Mouse (Mus musculus) left cerebral cortex, postnatal 4 days (tissue): ENCODE results near the gene Ppara. TPM values are rescaled to one million over a fixed set of nuclear protein-coding genes. Genes with fewer than 3 reads are reported as not detected.
A peak's percentile ranks its signal among the peaks of the same experiment; 100 is the strongest.

Experiments used
- DNase-seq: peaks from one replicate; pipeline ENCODE4 v3.0.0-alpha.2; 2022
- intact Hi-C: fragments of 180-260 bp; cut with DNase I; formaldehyde crosslinking; loops from one replicate; pipeline ENCODE4 v1.15.1; 2025
- microRNA-seq: library from miRNA; unstranded; fragments of <30 nt; microRNA quantifications from one replicate; pipeline ENCODE4 v1.2.0, GENCODE M21; 2022
- total RNA-seq, 2 experiments: library from RNA; stranded (reverse); gene quantifications; 2 replicates each; pipeline ENCODE4 v1.2.3; 2021

Gene Ppara
- total RNA-seq, 2 experiments from 2014 or later, result 1.0 to 1.8 TPM

GRCm38 (mm10) chr15:85831954-85832590, 97.3 kb downstream of the Ppara start, which contains the start of gene Ttc38:
Ttc38 (plus strand) TSS chr15:85832306.
- intact Hi-C loops, result no loop called here
- DNase-seq, result peak; percentile 78

GRCm38 (mm10) chr15:85832599-85832998, 97.8 kb downstream of the Ppara start:
- intact Hi-C loops, result no loop called here
- DNase-seq, result no peak

- intact Hi-C loops, result no loop called here
- no peak for DNase-seq
These were observed 100.6 kb downstream of the Ppara start for GRCm38 (mm10) chr15:85835335-85835734.

- DNase-seq, result no peak
- intact Hi-C loops, result no loop called here
These were observed 102.1 kb downstream of the Ppara start for GRCm38 (mm10) chr15:85836887-85837286.

- DNase-seq, result peak; percentile 43
- intact Hi-C loops, result no loop called here
These were observed 106.2 kb downstream of the Ppara start for GRCm38 (mm10) chr15:85840983-85841382.

GRCm38 (mm10) chr15:85841796-85842360, 107.1 kb downstream of the Ppara start:
- no peak for DNase-seq
- intact Hi-C loops, result no loop called here

- intact Hi-C loops, result no loop called here
These were observed 110.3 kb downstream of the Ppara start for GRCm38 (mm10) chr15:85845071-85845470.

GRCm38 (mm10) chr15:85851656-85852392, 117.0 kb downstream of the Ppara start:
- intact Hi-C loops, result no loop called here
- peak; percentile 48 for DNase-seq

More at GRCm38 (mm10) chr15:85845071-85845470, 110.3 kb downstream of the Ppara start:
- no peak for DNase-seq

Small RNA genes within 50 kb of the gene (microRNA-seq; reads per million reads assigned to microRNA genes)
- 79,912 reads per million, percentile 100 among the genes with 10 or more reads in this experiment for gene Mirlet7b
- gene Mirlet7c-2, result 3,737 reads per million, percentile 88 among the genes with 10 or more reads in this experiment

Other genes with a start within 250 kb of the Ppara start
- not detected for gene 7530416G11Rik, start 231.8 kb upstream of the Ppara start, total RNA-seq
- 10 to 100 TPM; 65.6 to 67.5 TPM for gene Wnt7b, start 152.5 kb upstream of the Ppara start, total RNA-seq
- 10 to 100 TPM; 19.9 to 22.6 TPM for gene Cdpf1, start 76.7 kb downstream of the Ppara start, total RNA-seq
- gene Pkdrej, start 86.8 kb downstream of the Ppara start, total RNA-seq, result under 1 TPM; 0.36 to 0.46 TPM
- 1 to 10 TPM; 2.3 to 3.5 TPM for gene Ttc38, start 97.3 kb downstream of the Ppara start, total RNA-seq
- gene Gtse1, start 124.8 kb downstream of the Ppara start, total RNA-seq, result 1 to 10 TPM; 2.3 to 2.9 TPM
- 10 to 100 TPM; 36.2 to 37.8 TPM for gene Trmu, start 144.3 kb downstream of the Ppara start, total RNA-seq